Mouse (Mus musculus) frontal cortex, postnatal 36 days (tissue): ENCODE data around the gene Ttc12.
A peak's percentile ranks its signal among the peaks of the same experiment; 100 is the strongest.

Experiments
- DNase-seq, 2 experiments: peaks; one replicate each; pipeline ENCODE4 v3.0.0; 2022; ENCODE audit warnings: low spot score in 2 of 2

The Ttc12 gene

GRCm38 (mm10) chr9:49485892-49486311 lies at the start of gene Ttc12:
Gene Ttc12 (minus strand): TSS chr9:49486225.
- peak; percentile 61 to 64 for DNase-seq

DNA sequence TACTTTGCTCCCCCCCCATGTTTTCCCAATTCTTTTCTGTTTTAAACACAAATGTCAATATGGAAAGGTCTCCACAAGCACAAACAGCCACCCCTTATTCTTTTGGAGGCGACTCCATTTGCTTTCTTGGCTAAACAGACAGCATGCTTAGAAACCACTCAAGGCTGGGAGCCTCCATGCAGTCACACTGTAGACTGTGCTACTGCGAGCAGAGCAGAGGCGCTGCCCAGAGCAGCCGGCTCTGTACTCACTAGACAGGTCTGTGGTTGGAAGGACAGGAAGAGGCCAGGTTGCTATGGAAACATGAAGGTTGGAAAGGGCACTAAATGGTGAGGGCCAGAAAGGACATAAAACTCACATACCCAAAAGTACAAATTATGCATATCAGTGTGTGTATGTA lies 48.9 kb upstream of the Ttc12 start:
- no peak for DNase-seq

DNA sequence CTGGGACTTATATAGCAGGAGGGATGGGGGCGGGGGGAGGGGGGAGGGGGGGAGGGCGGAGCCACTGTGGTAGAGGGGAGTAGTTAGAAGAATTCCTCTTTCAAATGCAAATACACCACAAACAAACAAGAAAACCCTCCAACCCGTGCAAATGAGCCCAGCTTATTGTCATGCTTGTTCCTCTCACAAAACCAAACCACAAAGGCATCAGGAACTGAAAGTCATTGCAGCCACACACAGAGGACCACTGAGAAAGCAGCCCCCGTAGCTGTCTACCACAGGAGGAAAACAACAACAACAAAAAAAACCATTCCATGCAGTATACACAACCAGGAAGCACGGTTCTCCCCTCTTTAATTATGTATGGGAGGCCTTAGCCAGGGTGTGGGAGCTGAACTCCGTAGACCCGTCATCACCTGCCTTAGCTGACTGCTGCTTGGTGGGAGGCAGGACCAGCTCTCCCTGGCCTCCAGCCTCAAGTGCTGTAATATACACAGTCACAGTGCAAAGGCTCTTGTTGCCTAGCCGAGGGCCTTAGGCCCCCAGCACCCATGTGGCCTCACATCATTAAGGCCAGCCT lies 48.0 kb upstream of the Ttc12 start:
- DNase-seq: no peak

- no peak for DNase-seq
Measured at GRCm38 (mm10) chr9:49533455-49533854, 47.4 kb upstream of the Ttc12 start.

DNA sequence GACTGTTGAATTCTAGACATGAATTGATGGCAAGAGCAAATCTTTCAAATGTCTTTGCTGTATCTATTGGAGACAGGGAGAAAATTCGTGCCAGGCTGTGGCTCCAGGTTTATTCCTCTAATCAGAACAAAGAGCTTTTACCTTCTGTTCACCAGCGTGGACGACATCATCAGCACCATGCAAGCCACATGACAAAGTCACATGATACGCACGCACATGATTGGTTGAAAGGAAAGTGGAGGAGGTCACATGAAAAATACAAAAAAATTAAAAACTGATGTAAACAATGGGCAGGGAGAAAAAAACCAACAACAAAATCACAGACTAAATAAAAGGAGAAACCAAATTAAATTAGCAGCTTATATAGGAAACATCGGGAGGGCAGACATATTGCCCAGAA lies 45.8 kb upstream of the Ttc12 start:
- DNase-seq: no peak

GRCm38 (mm10) chr9:49531257-49531656 lies 45.2 kb upstream of the Ttc12 start:
- no peak for DNase-seq

DNA sequence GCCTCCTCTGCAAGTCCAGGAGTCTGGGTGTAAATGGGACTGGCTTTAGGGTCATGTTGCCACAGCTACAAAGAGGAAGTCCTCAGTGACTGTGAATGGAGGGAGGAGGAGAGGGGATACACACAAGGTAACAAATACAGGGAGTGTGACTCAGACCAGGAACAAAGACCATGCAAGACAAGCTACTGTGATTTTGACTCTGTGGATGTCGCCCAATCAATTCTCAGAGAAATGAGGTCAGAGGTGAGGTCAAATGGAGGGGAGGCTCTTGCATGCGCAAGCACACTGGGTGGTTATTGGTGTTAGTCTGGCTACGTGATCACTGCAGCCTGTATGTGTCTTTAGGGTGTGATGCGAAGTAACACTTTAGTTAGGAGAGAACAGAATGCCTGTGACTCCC lies 44.7 kb upstream of the Ttc12 start:
- no peak for DNase-seq

DNA sequence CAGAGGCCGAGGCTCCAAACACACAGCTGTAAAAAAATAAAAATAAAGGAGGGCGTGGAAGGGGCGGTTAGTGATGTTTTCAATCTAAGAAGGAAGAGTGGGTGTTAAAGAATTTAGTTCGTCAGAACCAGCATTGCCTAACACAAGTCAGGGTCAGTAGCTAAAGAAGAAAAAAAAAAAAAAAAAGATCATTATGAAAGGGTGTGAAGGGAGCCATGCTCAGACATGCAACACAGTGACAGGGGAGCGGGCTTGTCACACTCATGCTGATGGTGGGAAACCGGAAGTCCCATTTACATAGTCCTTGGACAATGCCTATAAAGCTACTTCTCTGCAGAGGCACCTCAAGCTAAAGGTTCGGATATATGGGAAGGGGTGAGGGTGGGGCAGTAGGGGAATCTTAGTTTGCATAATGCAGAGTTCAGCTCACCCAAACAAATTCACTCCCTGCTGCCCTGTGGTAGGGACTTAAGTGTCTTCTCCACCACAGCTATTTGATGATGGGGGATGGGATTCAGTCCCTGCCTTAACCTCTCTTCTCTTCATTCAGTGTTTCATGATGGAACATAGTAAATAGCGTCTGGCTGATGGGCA lies 43.4 kb upstream of the Ttc12 start:
- no peak for DNase-seq

DNA sequence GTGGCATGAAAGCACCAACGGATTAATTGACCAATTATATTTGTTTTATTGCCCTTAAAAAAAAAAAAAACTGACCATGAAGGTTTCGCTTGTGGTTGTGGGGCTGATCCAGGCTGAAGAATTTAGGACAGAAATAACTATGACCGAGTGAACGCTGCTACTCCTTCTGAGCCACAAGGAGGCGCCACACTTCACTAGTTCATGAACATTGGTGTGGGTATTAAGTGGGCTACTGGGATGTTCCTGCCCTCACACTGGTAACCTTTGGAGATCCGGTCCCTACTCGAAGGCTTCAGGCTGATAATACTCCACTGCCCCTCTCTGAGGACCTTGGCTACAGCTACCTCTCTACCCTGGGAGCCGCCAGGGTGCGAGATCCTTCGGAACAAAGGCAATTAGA lies 42.9 kb upstream of the Ttc12 start:
- DNase-seq: no peak

GRCm38 (mm10) chr9:49528026-49528425 lies 42.0 kb upstream of the Ttc12 start:
- DNase-seq: no peak

- DNase-seq: no peak
Measured at GRCm38 (mm10) chr9:49527340-49527739, 41.3 kb upstream of the Ttc12 start.

DNA sequence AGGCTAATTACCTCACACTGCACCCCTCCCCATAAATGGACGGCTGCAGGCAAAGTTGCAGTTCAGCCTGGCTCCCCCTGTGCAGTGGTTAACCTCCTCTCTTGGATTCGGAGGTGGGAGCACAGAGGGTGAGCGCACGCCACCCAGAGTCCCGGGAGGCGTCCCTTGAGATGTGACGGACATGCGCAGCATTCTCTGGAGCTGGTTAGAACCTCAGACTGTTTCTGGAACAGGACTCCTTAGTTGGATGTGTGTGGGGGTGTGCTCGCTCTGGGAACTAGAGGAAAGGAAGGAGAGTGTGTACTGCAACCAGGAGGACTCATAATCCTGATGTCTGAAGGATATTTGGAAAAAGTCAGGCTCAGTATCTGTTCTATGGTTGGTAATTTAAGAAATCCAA lies 38.7 kb upstream of the Ttc12 start:
- DNase-seq: no peak

GRCm38 (mm10) chr9:49523881-49524280 lies 37.9 kb upstream of the Ttc12 start:
- no peak for DNase-seq

GRCm38 (mm10) chr9:49514306-49514705 lies 28.3 kb upstream of the Ttc12 start:
- no peak for DNase-seq

DNA sequence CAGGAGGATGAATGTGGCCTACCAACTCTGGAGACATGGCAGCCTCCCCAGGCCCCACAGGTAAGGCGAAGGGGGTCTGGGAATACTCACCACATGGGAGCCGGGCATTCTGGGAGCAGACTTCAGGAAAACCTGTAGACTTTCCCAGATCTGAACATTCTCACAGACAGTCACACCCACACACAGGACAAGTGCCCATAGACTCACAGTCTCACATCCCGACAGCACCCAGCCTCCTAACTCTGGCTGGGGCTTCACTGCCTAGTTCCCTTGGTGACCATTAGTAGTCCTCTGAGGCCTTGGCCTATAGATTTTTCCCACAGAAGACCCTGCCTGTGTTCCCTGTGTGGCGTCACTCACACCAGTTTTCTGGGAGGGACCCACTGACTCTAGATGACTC lies 24.6 kb upstream of the Ttc12 start:
- no peak for DNase-seq

GRCm38 (mm10) chr9:49509628-49510027 lies 23.6 kb upstream of the Ttc12 start:
- no peak for DNase-seq

DNA sequence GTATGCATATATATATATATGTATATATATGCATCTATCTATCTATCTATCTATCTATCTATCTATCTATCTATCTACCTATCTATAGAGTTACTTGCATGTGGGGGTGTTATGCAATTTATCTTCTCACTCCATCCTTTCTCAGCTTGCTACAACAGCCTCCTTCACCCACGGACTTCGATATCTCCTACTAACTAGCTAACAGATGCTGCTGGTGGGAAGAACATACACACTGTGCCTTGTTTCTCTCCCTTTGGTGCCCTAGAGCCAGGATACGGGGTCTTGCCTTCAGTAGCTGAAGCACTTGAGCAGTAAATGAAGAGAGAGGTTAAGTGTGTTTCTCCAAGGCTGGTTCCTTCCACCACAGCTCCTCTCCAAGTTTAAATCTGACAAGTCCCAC lies 23.1 kb upstream of the Ttc12 start:
- DNase-seq: no peak

DNA sequence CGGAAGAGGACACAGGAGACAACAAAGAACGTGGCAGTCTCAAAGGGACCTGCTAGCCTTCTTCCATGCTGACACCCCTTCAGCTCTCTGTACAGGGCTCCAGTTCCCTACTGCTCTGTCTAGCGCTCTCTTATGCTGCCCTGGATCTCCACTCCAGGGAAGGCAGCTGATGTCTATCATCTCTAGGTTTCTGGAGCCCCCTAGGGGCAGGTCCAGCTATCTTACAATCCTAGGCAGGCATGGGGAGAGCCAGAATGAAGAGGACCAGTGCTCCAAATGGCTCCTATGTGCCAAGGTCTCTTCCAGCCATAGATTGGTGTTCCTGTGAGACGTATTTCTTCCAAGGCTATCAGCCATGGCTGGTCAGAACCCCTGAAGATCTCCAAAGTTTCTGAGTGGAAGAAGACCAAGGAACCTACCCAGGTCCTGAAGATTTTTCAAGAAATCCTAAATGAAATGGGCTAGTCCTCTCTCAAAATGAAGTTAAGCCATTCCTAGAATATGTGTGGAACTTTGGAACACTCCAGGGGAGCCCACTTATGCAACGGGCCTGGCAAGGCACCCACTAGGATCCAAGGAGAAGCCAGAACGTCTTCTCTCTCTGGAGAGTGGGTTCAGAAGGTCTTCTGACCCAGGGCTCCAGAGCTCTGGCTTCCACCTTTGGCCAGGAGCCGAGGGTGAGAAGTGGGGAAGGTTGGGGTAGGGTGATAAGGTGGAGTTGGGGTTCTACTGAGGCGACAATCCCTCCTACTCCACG lies 22.0 kb upstream of the Ttc12 start:
- DNase-seq: no peak

- no peak for DNase-seq
Measured at GRCm38 (mm10) chr9:49504658-49505057, 18.6 kb upstream of the Ttc12 start.

- DNase-seq: no peak
Measured at GRCm38 (mm10) chr9:49502245-49502644, 16.2 kb upstream of the Ttc12 start.

DNA sequence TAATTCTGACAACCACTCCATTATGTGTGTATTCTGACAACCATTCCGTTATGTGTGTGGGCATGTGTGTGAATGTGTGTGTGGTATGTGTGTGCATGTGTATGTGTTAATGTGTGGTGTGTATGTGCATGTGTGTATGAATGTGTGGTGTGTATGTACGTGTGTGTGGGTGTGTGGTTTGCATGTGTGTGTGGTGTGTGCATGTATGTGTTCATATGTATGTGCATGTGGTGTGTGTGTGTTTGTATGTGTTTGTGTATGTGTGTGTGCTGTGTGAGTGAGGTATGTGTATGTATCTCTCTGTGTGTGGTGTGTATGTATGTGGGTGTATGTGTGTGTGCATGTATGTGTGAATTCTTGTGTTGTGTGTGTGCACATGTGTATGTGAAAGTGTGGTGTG lies 13.9 kb upstream of the Ttc12 start:
- DNase-seq: no peak

GRCm38 (mm10) chr9:49493979-49494649 lies 8.1 kb upstream of the Ttc12 start:
- peak in 1 of 2 experiments; percentile 70 for DNase-seq

DNA sequence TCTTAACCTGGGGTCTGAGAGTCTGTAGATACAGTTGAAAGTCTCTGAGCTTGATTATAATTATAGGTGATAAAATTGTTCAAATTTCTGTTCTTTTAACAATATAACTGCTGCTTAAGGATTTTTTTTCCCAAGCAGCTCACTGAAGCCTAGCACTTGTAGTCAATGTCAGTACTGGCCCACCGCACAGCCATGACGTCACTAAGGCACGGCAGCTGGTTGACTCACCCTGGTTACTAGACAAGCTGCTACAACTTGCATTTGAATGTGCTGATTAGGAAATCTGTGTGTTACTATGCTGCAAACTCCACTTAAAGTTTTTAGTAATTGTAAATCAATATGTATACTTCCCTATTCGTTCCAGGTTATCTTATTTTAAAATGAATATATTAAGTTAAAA lies 4.6 kb upstream of the Ttc12 start:
- DNase-seq: no peak
